In genomic region chr9:114672703-114673561, GRCm38 (mm10) we compare ENCODE assay signal across 8 mouse cellular contexts. TPM values are rescaled to one million over a fixed set of nuclear protein-coding genes. Genes with fewer than 3 reads are reported as not detected.
DNase-seq lines count a peak whose midpoint lies in the region; ATAC-seq and TF ChIP-seq lines count a peak whose summit lies in the region.

No protein-coding gene starts in this region.

- H3K36me3 ChIP-seq in limb, embryonic 11.5 days (ENCODE audit: control insufficient read depth, insufficient read depth, low read length): no peaks in the 10 kb centered on the region

- no peaks in the 10 kb centered on the region for H3K9me3 ChIP-seq in limb, embryonic 11.5 days (ENCODE audit: control insufficient read depth, low read length)

- peak overlapping the region; percentile 47 for H3K9ac ChIP-seq in limb, embryonic 11.5 days (ENCODE audit: low read length)

- 0 out of 2 replicates have a peak, but pooled peaks cover 3% of the 10 kb centered on the region for H3K4me1 ChIP-seq in limb, embryonic 11.5 days (ENCODE audit: control insufficient read depth, insufficient read depth, low read length)

- ATAC-seq in limb, embryonic 11.5 days (ENCODE audit: insufficient number of reproducible peaks, low FRiP score, low TSS enrichment, low read depth): 0 out of 2 replicates have a peak, but pooled peaks have one; percentile 35

- no peak for TF ChIP-seq CTCF in left cerebral cortex, adult 2 months (IDR thresholded peaks at IDR 0.05)

- 7% methylated on average over 24 of the region's 24 CpGs for WGBS in limb, embryonic 11.5 days

- peak overlapping the region; percentile 90 for H3K27ac ChIP-seq in left cerebral cortex, adult 2 months
- no peak overlapping the region for H3K27ac ChIP-seq in limb, embryonic 11.5 days (replicated peaks; ENCODE audit: low read depth, low read length)

- intact Hi-C loops in left cerebral cortex, adult 2 months (cut with DNase I): no loop called here
- intact Hi-C loops in left cerebral cortex, postnatal 4 days (cut with DNase I): no loop called here

- H3K4me2 ChIP-seq in limb, embryonic 11.5 days (ENCODE audit: low read depth, severe bottlenecking): peak overlapping the region; percentile 50

- peak in 1 of 2 experiments; percentile 33 for DNase-seq in left cerebral cortex, adult 2 months (ENCODE audit: extremely low spot score in 1 of 2, low spot score in 2 of 2)
- no peak for DNase-seq in left cerebral cortex, postnatal 4 days
- DNase-seq in cerebellum, postnatal 14 days: peak; percentile 64 to 71
- DNase-seq in heart, adult 8-10 months (ENCODE audit: low spot score): peak; percentile 28
- DNase-seq in limb, embryonic 11.5 days (ENCODE audit: low spot score): peak; percentile 40
- DNase-seq in neural tube, embryonic 10.5 days (ENCODE audit: extremely low spot score, low spot score): peak; percentile 24
- no peak for DNase-seq in T-cell, adult 2 months (ENCODE audit: low spot score)
- DNase-seq in urinary bladder, postnatal 36 days (ENCODE audit: low spot score in 2 of 2): no peak

- H3K4me3 ChIP-seq in left cerebral cortex, adult 2 months: peak overlapping the region; percentile 49
- H3K4me3 ChIP-seq in limb, embryonic 11.5 days (ENCODE audit: low read depth, low read length): peak overlapping the region; percentile 25

- no peaks in the 10 kb centered on the region for H3K27me3 ChIP-seq in limb, embryonic 11.5 days (ENCODE audit: control insufficient read depth, insufficient read depth, low read length)

RNA-seq across cellular contexts. Expression of gene Dync1li1, which starts 15.7 kb away (rescaled TPM):
- total RNA-seq in left cerebral cortex, adult 2 months (2021): 10 to 100 TPM; 87.7 to 91.9 TPM
- total RNA-seq in left cerebral cortex, postnatal 4 days (2021): 100 to 1,000 TPM; 121 to 128 TPM
- total RNA-seq in heart, adult 8-10 months (2022): 10 to 100 TPM; 57.3 to 70.2 (median 66.2) TPM
- polyA plus RNA-seq in limb, embryonic 11.5 days (2014; fragmentation: Nextera tagmentation; extraction: Ambion mirVana): 62.1 and 65.6 TPM in 2 replicates

RNA-seq across cellular contexts. Expression of gene Cnot10, which starts 32.9 kb away (rescaled TPM):
- total RNA-seq in left cerebral cortex, adult 2 months (2021): 10 to 100 TPM; 47.7 to 49.1 TPM
- total RNA-seq in left cerebral cortex, postnatal 4 days (2021): 10 to 100 TPM; 48.4 to 53.1 TPM
- total RNA-seq in heart, adult 8-10 months (2022): 10 to 100 TPM; 21.2 to 22.9 (median 21.8) TPM
- 71.8 and 80.7 TPM in 2 replicates for polyA plus RNA-seq in limb, embryonic 11.5 days (2014; fragmentation: Nextera tagmentation; extraction: Ambion mirVana)

RNA-seq across cellular contexts. Expression of gene Cmtm6, which starts 58.0 kb away (rescaled TPM):
- total RNA-seq in left cerebral cortex, adult 2 months (2021): 10 to 100 TPM; 19.8 to 22.4 TPM
- 10 to 100 TPM; 19.6 to 20.6 TPM for total RNA-seq in left cerebral cortex, postnatal 4 days (2021)
- total RNA-seq in heart, adult 8-10 months (2022): 10 to 100 TPM; 16.1 to 23.8 (median 19.3) TPM
- 24.0 and 24.9 TPM in 2 replicates for polyA plus RNA-seq in limb, embryonic 11.5 days (2014; fragmentation: Nextera tagmentation; extraction: Ambion mirVana)

Comparison
In these comparisons a context has a peak if more than half of its experiments do, and no peak if none do; other contexts are left out.
1. DNase-seq: peak in cerebellum, postnatal 14 days (2 of 2), heart, adult 8-10 months (single experiment), limb, embryonic 11.5 days (single experiment) and neural tube, embryonic 10.5 days (single experiment); none in left cerebral cortex, postnatal 4 days (single experiment), T-cell, adult 2 months (single experiment) and urinary bladder, postnatal 36 days (0 of 2).